Mouse (Mus musculus) cerebellum, postnatal 14 days (tissue): ENCODE measurements around the gene Adgrg3.
A peak's percentile ranks its signal among the peaks of the same experiment; 100 is the strongest.

Experiments
- DNase-seq, 2 experiments: peaks; one replicate each; pipeline ENCODE4 v3.0.0; 2021; ENCODE audit warnings: mixed read lengths in 2 of 2

The Adgrg3 gene

GRCm38 (mm10) chr8:95017451-95017850 lies at the start of gene Adgrg3:
Gene Adgrg3, plus strand, starts transcription at chr8:95017692.
- no peak for DNase-seq

- DNase-seq: no peak
Measured at GRCm38 (mm10) chr8:94973270-94973669, 44.2 kb upstream of the Adgrg3 start.

- no peak for DNase-seq
Measured at GRCm38 (mm10) chr8:94973786-94974185, 43.7 kb upstream of the Adgrg3 start.

- DNase-seq: no peak
Measured at GRCm38 (mm10) chr8:94974467-94975165, 42.9 kb upstream of the Adgrg3 start, which contains the start of gene Adgrg1. Gene Adgrg1, plus strand, starts transcription at chr8:94974751.

- DNase-seq: no peak
Measured at GRCm38 (mm10) chr8:94976651-94977417, 40.7 kb upstream of the Adgrg3 start.

- DNase-seq: no peak
Measured at GRCm38 (mm10) chr8:94978131-94978530, 39.4 kb upstream of the Adgrg3 start.

GRCm38 (mm10) chr8:94978593-94979319 lies 38.7 kb upstream of the Adgrg3 start:
- no peak for DNase-seq

- DNase-seq: no peak
Measured at GRCm38 (mm10) chr8:94980176-94980575, 37.3 kb upstream of the Adgrg3 start.

GRCm38 (mm10) chr8:94980976-94981375 lies 36.5 kb upstream of the Adgrg3 start:
- DNase-seq: peak in 1 of 2 experiments; percentile 14

GRCm38 (mm10) chr8:94981848-94982247 lies 35.6 kb upstream of the Adgrg3 start:
- DNase-seq: peak; percentile 71 to 80

GRCm38 (mm10) chr8:94983146-94983545 lies 34.3 kb upstream of the Adgrg3 start:
- no peak for DNase-seq

- peak; percentile 47 to 69 for DNase-seq
Measured at GRCm38 (mm10) chr8:94983881-94984516, 33.5 kb upstream of the Adgrg3 start.

- peak in 1 of 2 experiments; percentile 22 for DNase-seq
Measured at GRCm38 (mm10) chr8:94985023-94985422, 32.5 kb upstream of the Adgrg3 start.

- DNase-seq: peak; percentile 69 to 81
Measured at GRCm38 (mm10) chr8:94986676-94987075, 30.8 kb upstream of the Adgrg3 start.

- DNase-seq: peak in 1 of 2 experiments; percentile 24
Measured at GRCm38 (mm10) chr8:94987553-94987952, 29.9 kb upstream of the Adgrg3 start.

GRCm38 (mm10) chr8:94988619-94989018 lies 28.9 kb upstream of the Adgrg3 start:
- DNase-seq: no peak

- DNase-seq: peak; percentile 78 to 91
Measured at GRCm38 (mm10) chr8:94989711-94990110, 27.8 kb upstream of the Adgrg3 start.

GRCm38 (mm10) chr8:94990598-94991453 lies 26.7 kb upstream of the Adgrg3 start:
- peak in 1 of 2 experiments; percentile 36 for DNase-seq

- DNase-seq: peak; percentile 31 to 61
Measured at GRCm38 (mm10) chr8:94991454-94991994, 26.0 kb upstream of the Adgrg3 start.

- DNase-seq: no peak
Measured at GRCm38 (mm10) chr8:94992010-94992409, 25.5 kb upstream of the Adgrg3 start.

- peak; percentile 74 to 79 for DNase-seq
Measured at GRCm38 (mm10) chr8:94992534-94992933, 25.0 kb upstream of the Adgrg3 start.
